Mouse (Mus musculus): ENCODE results near the gene Gjd3. TPM values are rescaled to one million over a fixed set of nuclear protein-coding genes. Genes with fewer than 3 reads are reported as not detected.

The Gjd3 gene
- total RNA-seq (2012; rRNA removed) = not detected in 2 replicates
- not detected for polyA plus RNA-seq (2012; ENCODE audit: insufficient read depth in 1 of 2, insufficient read length in 2 of 2, low read depth in 1 of 2, low replicate concordance in 2 of 2, missing spikeins in 1 of 2)

- H3K36me3 ChIP-seq (ENCODE audit: control insufficient read depth in 1 of 2, insufficient read depth in 2 of 2, low read length in 2 of 2) = 0 out of 4 replicates have a peak, but pooled peaks cover 0 to 3% of the 10 kb centered on the region in 2 experiments
- H3K4me3 ChIP-seq (ENCODE audit: control insufficient read depth in 1 of 2, insufficient read depth in 1 of 2, low read depth in 2 of 2, low read length in 2 of 2) = no peak within 1 kb of the TSS
- no peaks in the 10 kb centered on the region for H3K79me2 ChIP-seq (ENCODE audit: control insufficient read depth, insufficient read depth, low read length, poor library complexity)
- H3K4me1 ChIP-seq (ENCODE audit: control insufficient read depth in 1 of 2, insufficient read depth in 2 of 2, low read length in 2 of 2) = peaks cover 0 to 3% of the 10 kb centered on the region in 2 experiments; a peak in 3 of 4 replicates
- no peak for TF ChIP-seq ELF1 (IDR thresholded peaks at IDR 0.05; ENCODE audit: low read depth, low read length)
- no peak for TF ChIP-seq ZC3H11A (IDR thresholded peaks at IDR 0.05; ENCODE audit: low read depth, low read length)
- TF ChIP-seq UBTF (IDR thresholded peaks at IDR 0.05; ENCODE audit: borderline replicate concordance, insufficient read depth, low read depth, low read length) = no peak
- TF ChIP-seq CTCF (IDR thresholded peaks at IDR 0.05 in 2 of 3, conservative IDR thresholded peaks at IDR 0.05 in 1 of 3; ENCODE audit: control insufficient read depth in 1 of 3, insufficient read depth in 1 of 3, low read depth in 2 of 3, low read length in 3 of 3, poor library complexity in 1 of 3, severe bottlenecking in 1 of 3) = no peak
- TF ChIP-seq GABPA (IDR thresholded peaks at IDR 0.05; ENCODE audit: low read depth, low read length) = no peak
- no peak for DNase-seq (ENCODE audit: low read depth, low spot score)
- H3K9ac ChIP-seq (ENCODE audit: control insufficient read depth, low read depth, low read length, poor library complexity, severe bottlenecking) = no peak within 1 kb of the TSS
- no peak within 1 kb of the TSS for H3K27ac ChIP-seq (ENCODE audit: control insufficient read depth, low read depth, low read length)
- no peaks in the 10 kb centered on the region for H3K27me3 ChIP-seq (ENCODE audit: control insufficient read depth in 1 of 2, insufficient read depth in 2 of 2, low read length in 2 of 2)
- H3K9me3 ChIP-seq (replicated peaks; ENCODE audit: insufficient read depth, low read length) = no peaks in the 10 kb centered on the region
These were observed at the start of gene Gjd3 for GRCm38 (mm10) chr11:98982773-98983133. Gene Gjd3, minus strand, starts transcription at chr11:98983016.

GRCm38 (mm10) chr11:99026899-99027440 lies 44.2 kb upstream of the Gjd3 start:
- TF ChIP-seq JUND (IDR thresholded peaks at IDR 0.05; ENCODE audit: low read depth, low read length) (no peak), KAT2A (conservative IDR thresholded peaks at IDR 0.05; ENCODE audit: low read depth, low read length) (no peak), ZNF384 (IDR thresholded peaks at IDR 0.05; ENCODE audit: low read depth, low read length) (no peak), CTCF (IDR thresholded peaks at IDR 0.05 in 2 of 3, conservative IDR thresholded peaks at IDR 0.05 in 1 of 3; ENCODE audit: control insufficient read depth in 1 of 3, insufficient read depth in 1 of 3, low read depth in 2 of 3, low read length in 3 of 3, poor library complexity in 1 of 3, severe bottlenecking in 1 of 3) (peak; percentile 1 to 42 (median 12); a peak in 2 of 6 replicates), GABPA (IDR thresholded peaks at IDR 0.05; ENCODE audit: low read depth, low read length) (no peak), SMC3 (IDR thresholded peaks at IDR 0.05; ENCODE audit: low read depth, low read length) (peak; percentile 20; the same call in 1 of the 2 replicates), MYC (IDR thresholded peaks at IDR 0.05; ENCODE audit: low read depth, low read length) (0 out of 2 replicates have a peak, but pooled peaks have one; percentile 50), ELF1 (IDR thresholded peaks at IDR 0.05; ENCODE audit: low read depth, low read length) (no peak), BHLHE40 (IDR thresholded peaks at IDR 0.05; ENCODE audit: borderline replicate concordance, low read depth, low read length) (no peak)
- Histone ChIP-seq H3K9ac (ENCODE audit: control insufficient read depth, low read depth, low read length, poor library complexity, severe bottlenecking) (no peak overlapping the region), H3K27me3 (ENCODE audit: control insufficient read depth in 1 of 2, insufficient read depth in 2 of 2, low read length in 2 of 2) (no peaks in the 10 kb centered on the region), H3K79me2 (ENCODE audit: control insufficient read depth, insufficient read depth, low read length, poor library complexity) (peaks cover 18% of the 10 kb centered on the region), H3K36me3 (ENCODE audit: control insufficient read depth in 1 of 2, insufficient read depth in 2 of 2, low read length in 2 of 2) (peaks cover 9 to 10% of the 10 kb centered on the region in 2 experiments), H3K9me3 (replicated peaks; ENCODE audit: insufficient read depth, low read length) (no peaks in the 10 kb centered on the region), H3K4me3 (ENCODE audit: control insufficient read depth in 1 of 2, insufficient read depth in 1 of 2, low read depth in 2 of 2, low read length in 2 of 2) (no peak overlapping the region), H3K4me1 (ENCODE audit: control insufficient read depth in 1 of 2, insufficient read depth in 2 of 2, low read length in 2 of 2) (peaks cover 0 to 8% of the 10 kb centered on the region in 2 experiments; a peak in 1 of 4 replicates), H3K27ac (ENCODE audit: control insufficient read depth, low read depth, low read length) (no peak overlapping the region)
- no peak for DNase-seq (ENCODE audit: low read depth, low spot score)

GRCm38 (mm10) chr11:99025878-99026277 lies 43.1 kb upstream of the Gjd3 start:
- peaks cover 20 to 21% of the 10 kb centered on the region in 2 experiments for H3K36me3 ChIP-seq (ENCODE audit: control insufficient read depth in 1 of 2, insufficient read depth in 2 of 2, low read length in 2 of 2)
- no peaks in the 10 kb centered on the region for H3K9me3 ChIP-seq (replicated peaks; ENCODE audit: insufficient read depth, low read length)
- peaks cover 0 to 11% of the 10 kb centered on the region in 2 experiments; a peak in 3 of 4 replicates for H3K4me1 ChIP-seq (ENCODE audit: control insufficient read depth in 1 of 2, insufficient read depth in 2 of 2, low read length in 2 of 2)
- no peak overlapping the region for H3K27ac ChIP-seq (ENCODE audit: control insufficient read depth, low read depth, low read length)
- DNase-seq (ENCODE audit: low read depth, low spot score) = no peak
- no peak overlapping the region for H3K9ac ChIP-seq (ENCODE audit: control insufficient read depth, low read depth, low read length, poor library complexity, severe bottlenecking)
- no peaks in the 10 kb centered on the region for H3K27me3 ChIP-seq (ENCODE audit: control insufficient read depth in 1 of 2, insufficient read depth in 2 of 2, low read length in 2 of 2)
- no peak overlapping the region for H3K4me3 ChIP-seq (ENCODE audit: control insufficient read depth in 1 of 2, insufficient read depth in 1 of 2, low read depth in 2 of 2, low read length in 2 of 2)
- H3K79me2 ChIP-seq (ENCODE audit: control insufficient read depth, insufficient read depth, low read length, poor library complexity) = peaks cover 27% of the 10 kb centered on the region
- no peak for TF ChIP-seq ETS1 (IDR thresholded peaks at IDR 0.05; ENCODE audit: low read depth, low read length)
- no peak for TF ChIP-seq GATA1 (IDR thresholded peaks at IDR 0.05; ENCODE audit: low read depth, low read length)
- no peak for TF ChIP-seq TBP (IDR thresholded peaks at IDR 0.05; ENCODE audit: low read depth, low read length)
- TF ChIP-seq POLR2AphosphoS2 (IDR thresholded peaks at IDR 0.05; ENCODE audit: low read length) = no peak
- TF ChIP-seq KAT2A (conservative IDR thresholded peaks at IDR 0.05; ENCODE audit: low read depth, low read length) = no peak
- TF ChIP-seq ZC3H11A (IDR thresholded peaks at IDR 0.05; ENCODE audit: low read depth, low read length) = no peak
- no peak for TF ChIP-seq HCFC1 (IDR thresholded peaks at IDR 0.05; ENCODE audit: low read depth, low read length)
- TF ChIP-seq MYC (IDR thresholded peaks at IDR 0.05; ENCODE audit: low read depth, low read length) = no peak
- TF ChIP-seq CTCF (IDR thresholded peaks at IDR 0.05 in 2 of 3, conservative IDR thresholded peaks at IDR 0.05 in 1 of 3; ENCODE audit: control insufficient read depth in 1 of 3, insufficient read depth in 1 of 3, low read depth in 2 of 3, low read length in 3 of 3, poor library complexity in 1 of 3, severe bottlenecking in 1 of 3) = no peak
- no peak for TF ChIP-seq SMC3 (IDR thresholded peaks at IDR 0.05; ENCODE audit: low read depth, low read length)
- no peak for TF ChIP-seq NRF1 (IDR thresholded peaks at IDR 0.05; ENCODE audit: insufficient read depth, low read depth, low read length, poor library complexity, severe bottlenecking)
- no peak for TF ChIP-seq JUND (IDR thresholded peaks at IDR 0.05; ENCODE audit: low read depth, low read length)
- TF ChIP-seq RAD21 (IDR thresholded peaks at IDR 0.05; ENCODE audit: low read depth, low read length) = no peak
- no peak for TF ChIP-seq POLR2A (IDR thresholded peaks at IDR 0.05; ENCODE audit: control insufficient read depth in 1 of 2, insufficient read depth in 1 of 2, low read depth in 1 of 2, low read length in 2 of 2, poor library complexity in 1 of 2)
- no peak for TF ChIP-seq MEF2A (IDR thresholded peaks at IDR 0.05; ENCODE audit: extremely low read depth, insufficient replicate concordance, low read depth, low read length, poor library complexity, severe bottlenecking)
- TF ChIP-seq USF2 (IDR thresholded peaks at IDR 0.05; ENCODE audit: borderline replicate concordance in 1 of 2, insufficient read depth in 1 of 2, low read depth in 1 of 2, low read length in 2 of 2) = no peak

Measured in MEL (cell line).